Mouse (Mus musculus) adrenal gland, adult 2 months (tissue): ENCODE measurements at regions not wholly inside any gene's neighbourhood (a gene's known extent, or its start where the extent isn't known, plus 50 kb on each side); places are given as distances from the start of the nearest gene placed in this dataset.

ENCODE experiments used
- DNase-seq: peaks from one replicate; pipeline ENCODE4 v3.0.0; 2021

- no peak for DNase-seq
Observed at GRCm38 (mm10) chr2:178711587-178712080, 281.3 kb downstream of the Cdh26 start.

GRCm38 (mm10) chr2:178712391-178712892 is 282.1 kb downstream of the Cdh26 start:
- DNase-seq = no peak

- no peak for DNase-seq
Observed at GRCm38 (mm10) chr2:178715500-178716245, 285.3 kb downstream of the Cdh26 start.

- no peak for DNase-seq
Observed at GRCm38 (mm10) chr2:178718048-178718447, 287.7 kb downstream of the Cdh26 start.

- no peak for DNase-seq
Observed at GRCm38 (mm10) chr2:178723455-178723854, 293.1 kb downstream of the Cdh26 start.

- DNase-seq = no peak
Observed at GRCm38 (mm10) chr2:178724228-178724627, 293.9 kb downstream of the Cdh26 start.

- DNase-seq = no peak
Observed at GRCm38 (mm10) chr2:178727930-178728793, 297.8 kb downstream of the Cdh26 start.

GRCm38 (mm10) chr2:178728794-178729120 is 298.4 kb downstream of the Cdh26 start:
- DNase-seq = no peak

GRCm38 (mm10) chr2:178735099-178735498 is 304.8 kb downstream of the Cdh26 start:
- DNase-seq = no peak

- no peak for DNase-seq
Observed at GRCm38 (mm10) chr2:178744617-178745016, 314.3 kb downstream of the Cdh26 start.

GRCm38 (mm10) chr2:178745296-178746015 is 315.1 kb downstream of the Cdh26 start:
- DNase-seq = no peak

- no peak for DNase-seq
Observed at GRCm38 (mm10) chr2:178751247-178751646, 320.9 kb downstream of the Cdh26 start.

- DNase-seq = peak; percentile 48
Observed at GRCm38 (mm10) chr2:178758366-178758765, 328.0 kb downstream of the Cdh26 start.

GRCm38 (mm10) chr2:178768526-178768925 is 338.2 kb downstream of the Cdh26 start:
- DNase-seq = no peak

GRCm38 (mm10) chr2:178769001-178769400 is 338.7 kb downstream of the Cdh26 start:
- no peak for DNase-seq

- peak; percentile 14 for DNase-seq
Observed at GRCm38 (mm10) chr2:178771435-178771834, 341.1 kb downstream of the Cdh26 start.

- DNase-seq = peak; percentile 56
Observed at GRCm38 (mm10) chr2:178771881-178772280, 341.6 kb downstream of the Cdh26 start.

GRCm38 (mm10) chr2:178784822-178785589 is 354.7 kb downstream of the Cdh26 start:
- no peak for DNase-seq

GRCm38 (mm10) chr2:178785843-178786242 is 355.5 kb downstream of the Cdh26 start:
- no peak for DNase-seq

- DNase-seq = no peak
Observed at GRCm38 (mm10) chr2:178795841-178796240, 365.5 kb downstream of the Cdh26 start.

GRCm38 (mm10) chr2:178801464-178801863 is 371.1 kb downstream of the Cdh26 start:
- DNase-seq = peak; percentile 60
